Mouse (Mus musculus): Measurements from ENCODE around the gene Sdccag8. TPM values are rescaled to one million over a fixed set of nuclear protein-coding genes. Genes with fewer than 3 reads are reported as not detected.

Gene Sdccag8
- polyA plus RNA-seq (2014; fragmentation: Nextera tagmentation; extraction: Ambion mirVana) = 13.1 and 14.6 TPM in 2 replicates

DNA sequence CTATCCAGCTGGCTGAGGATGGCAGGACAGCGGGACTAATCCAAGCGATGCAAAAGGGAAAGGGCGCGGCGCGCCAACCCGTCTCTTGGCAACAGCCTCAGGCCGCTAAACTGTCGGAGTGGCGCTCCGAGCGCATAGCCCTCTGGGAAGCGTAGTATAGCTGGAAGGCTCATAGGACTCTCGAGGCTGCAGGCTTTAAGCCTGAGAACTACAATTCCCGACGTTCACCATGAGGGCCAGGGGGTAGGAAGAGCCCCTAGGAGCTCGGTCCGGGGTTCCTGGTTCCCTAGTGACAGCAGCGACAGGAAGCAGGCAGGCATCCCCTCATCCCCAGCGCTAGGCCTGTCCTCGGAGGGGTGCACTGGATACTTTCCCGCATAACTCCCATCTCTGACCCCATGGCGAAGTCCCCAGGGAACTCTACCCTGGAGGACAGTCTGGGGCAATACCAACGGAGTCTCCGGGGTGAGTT, at the start of gene Sdccag8:
Sdccag8 (plus strand) TSS at position 70 of the 472 bp plus-strand sequence.
- H3K4me2 ChIP-seq (ENCODE audit: low read depth, severe bottlenecking) = peak within 1 kb of the TSS; percentile 58
- under 1% methylated on average over 25 of the region's 25 CpGs for WGBS

DNA sequence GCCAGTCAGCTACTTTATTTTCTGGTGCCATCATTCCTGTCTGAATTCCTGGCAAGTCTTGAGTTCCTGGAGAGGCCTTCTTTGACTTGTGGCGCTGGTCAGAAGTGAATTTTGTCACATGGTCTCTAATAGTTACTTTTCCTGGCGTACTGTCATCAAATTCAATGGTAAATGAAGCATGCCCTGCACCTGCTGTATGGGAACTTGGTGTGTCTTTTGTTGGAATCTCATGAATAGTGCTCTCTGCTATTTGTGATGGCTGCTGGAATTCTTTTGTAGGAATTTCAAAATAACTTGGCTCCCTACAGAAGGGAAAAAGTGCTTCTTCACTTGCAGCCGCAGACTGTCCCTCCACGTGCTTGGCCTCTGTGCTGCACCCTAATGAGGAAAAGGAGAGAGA, 39.9 kb upstream of the Sdccag8 start:
- Histone ChIP-seq H3K4me2 (ENCODE audit: low read depth, severe bottlenecking) (no peak overlapping the region), H3K36me3 (ENCODE audit: control insufficient read depth, insufficient read depth, low read length) (peaks cover 4% of the 10 kb centered on the region), H3K4me3 (ENCODE audit: low read depth, low read length) (no peak overlapping the region), H3K9me3 (ENCODE audit: control insufficient read depth, low read length) (no peaks in the 10 kb centered on the region), H3K9ac (ENCODE audit: low read length) (no peak overlapping the region), H3K27ac (replicated peaks; ENCODE audit: low read depth, low read length) (no peak overlapping the region), H3K4me1 (ENCODE audit: control insufficient read depth, insufficient read depth, low read length) (no peaks in the 10 kb centered on the region), H3K27me3 (ENCODE audit: control insufficient read depth, insufficient read depth, low read length) (no peaks in the 10 kb centered on the region)
- no peak for ATAC-seq (ENCODE audit: insufficient number of reproducible peaks, low FRiP score, low TSS enrichment, low read depth)
- 92% methylated on average over 4 of the region's 4 CpGs for whole genome bisulfite sequencing
- DNase-seq (ENCODE audit: low spot score) = no peak

More for the DNA sequence above, at the start of gene Sdccag8:
- Histone ChIP-seq H3K36me3 (ENCODE audit: control insufficient read depth, insufficient read depth, low read length) (no peaks in the 10 kb centered on the region), H3K4me3 (ENCODE audit: low read depth, low read length) (peak within 1 kb of the TSS; percentile 91), H3K4me1 (ENCODE audit: control insufficient read depth, insufficient read depth, low read length) (peaks cover 4% of the 10 kb centered on the region; the same call in 1 of the 2 replicates), H3K9me3 (ENCODE audit: control insufficient read depth, low read length) (no peaks in the 10 kb centered on the region), H3K27ac (replicated peaks; ENCODE audit: low read depth, low read length) (peak within 1 kb of the TSS; percentile 94), H3K9ac (ENCODE audit: low read length) (peak within 1 kb of the TSS; percentile 93), H3K27me3 (ENCODE audit: control insufficient read depth, insufficient read depth, low read length) (no peaks in the 10 kb centered on the region)
- ATAC-seq (ENCODE audit: insufficient number of reproducible peaks, low FRiP score, low TSS enrichment, low read depth) (peak; percentile 94), DNase-seq (ENCODE audit: low spot score) (peak; percentile 88)

- no peak overlapping the region for H3K4me2 ChIP-seq (ENCODE audit: low read depth, severe bottlenecking)
- no peak overlapping the region for H3K9ac ChIP-seq (ENCODE audit: low read length)
- H3K4me1 ChIP-seq (ENCODE audit: control insufficient read depth, insufficient read depth, low read length) = no peaks in the 10 kb centered on the region
- H3K27ac ChIP-seq (replicated peaks; ENCODE audit: low read depth, low read length) = no peak overlapping the region
- H3K4me3 ChIP-seq (ENCODE audit: low read depth, low read length) = no peak overlapping the region
- DNase-seq (ENCODE audit: low spot score) (no peak), ATAC-seq (ENCODE audit: insufficient number of reproducible peaks, low FRiP score, low TSS enrichment, low read depth) (no peak)
- 92% methylated on average over 7 of the region's 7 CpGs for WGBS
- H3K36me3 ChIP-seq (ENCODE audit: control insufficient read depth, insufficient read depth, low read length) = no peaks in the 10 kb centered on the region
- H3K27me3 ChIP-seq (ENCODE audit: control insufficient read depth, insufficient read depth, low read length) = no peaks in the 10 kb centered on the region
- H3K9me3 ChIP-seq (ENCODE audit: control insufficient read depth, low read length) = no peaks in the 10 kb centered on the region
Measured at GRCm38 (mm10) chr1:176789326-176789725, 25.1 kb upstream of the Sdccag8 start.

DNA sequence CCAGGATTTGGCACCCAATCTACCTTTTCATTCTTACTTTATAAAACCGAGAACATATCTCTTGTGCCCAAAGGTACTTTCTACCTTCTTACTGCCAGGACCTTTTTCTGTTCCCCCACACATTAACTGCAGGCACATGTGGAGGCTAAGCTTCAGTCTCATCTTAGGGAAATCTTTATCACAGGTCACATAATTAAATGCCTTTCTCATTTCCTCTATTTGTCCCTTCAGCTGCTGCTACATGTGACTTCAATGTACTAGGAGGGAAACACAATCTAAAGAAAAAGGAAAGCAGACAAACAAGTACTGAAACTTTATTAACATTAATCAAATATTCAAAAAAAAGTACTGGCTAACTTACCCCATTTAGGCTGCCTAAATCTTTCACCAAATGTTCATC, 22.3 kb upstream of the Sdccag8 start:
- Histone ChIP-seq H3K4me2 (ENCODE audit: low read depth, severe bottlenecking) (no peak overlapping the region), H3K9me3 (ENCODE audit: control insufficient read depth, low read length) (no peaks in the 10 kb centered on the region), H3K4me3 (ENCODE audit: low read depth, low read length) (no peak overlapping the region), H3K36me3 (ENCODE audit: control insufficient read depth, insufficient read depth, low read length) (no peaks in the 10 kb centered on the region), H3K27ac (replicated peaks; ENCODE audit: low read depth, low read length) (no peak overlapping the region), H3K4me1 (ENCODE audit: control insufficient read depth, insufficient read depth, low read length) (no peaks in the 10 kb centered on the region), H3K9ac (ENCODE audit: low read length) (no peak overlapping the region), H3K27me3 (ENCODE audit: control insufficient read depth, insufficient read depth, low read length) (no peaks in the 10 kb centered on the region)
- 71% methylated on average over 1 of the region's 1 CpGs for WGBS
- DNase-seq (ENCODE audit: low spot score) = no peak
- ATAC-seq (ENCODE audit: insufficient number of reproducible peaks, low FRiP score, low TSS enrichment, low read depth) = no peak

GRCm38 (mm10) chr1:176798673-176799072, 15.8 kb upstream of the Sdccag8 start:
- no peak overlapping the region for H3K9ac ChIP-seq (ENCODE audit: low read length)
- H3K4me1 ChIP-seq (ENCODE audit: control insufficient read depth, insufficient read depth, low read length) = no peaks in the 10 kb centered on the region
- no peaks in the 10 kb centered on the region for H3K27me3 ChIP-seq (ENCODE audit: control insufficient read depth, insufficient read depth, low read length)
- H3K4me3 ChIP-seq (ENCODE audit: low read depth, low read length) = no peak overlapping the region
- ATAC-seq (ENCODE audit: insufficient number of reproducible peaks, low FRiP score, low TSS enrichment, low read depth) (no peak), DNase-seq (ENCODE audit: low spot score) (no peak)
- H3K27ac ChIP-seq (replicated peaks; ENCODE audit: low read depth, low read length) = no peak overlapping the region
- no peak overlapping the region for H3K4me2 ChIP-seq (ENCODE audit: low read depth, severe bottlenecking)
- H3K36me3 ChIP-seq (ENCODE audit: control insufficient read depth, insufficient read depth, low read length) = no peaks in the 10 kb centered on the region; the same call in 1 of the 2 replicates
- no peaks in the 10 kb centered on the region for H3K9me3 ChIP-seq (ENCODE audit: control insufficient read depth, low read length)

DNA sequence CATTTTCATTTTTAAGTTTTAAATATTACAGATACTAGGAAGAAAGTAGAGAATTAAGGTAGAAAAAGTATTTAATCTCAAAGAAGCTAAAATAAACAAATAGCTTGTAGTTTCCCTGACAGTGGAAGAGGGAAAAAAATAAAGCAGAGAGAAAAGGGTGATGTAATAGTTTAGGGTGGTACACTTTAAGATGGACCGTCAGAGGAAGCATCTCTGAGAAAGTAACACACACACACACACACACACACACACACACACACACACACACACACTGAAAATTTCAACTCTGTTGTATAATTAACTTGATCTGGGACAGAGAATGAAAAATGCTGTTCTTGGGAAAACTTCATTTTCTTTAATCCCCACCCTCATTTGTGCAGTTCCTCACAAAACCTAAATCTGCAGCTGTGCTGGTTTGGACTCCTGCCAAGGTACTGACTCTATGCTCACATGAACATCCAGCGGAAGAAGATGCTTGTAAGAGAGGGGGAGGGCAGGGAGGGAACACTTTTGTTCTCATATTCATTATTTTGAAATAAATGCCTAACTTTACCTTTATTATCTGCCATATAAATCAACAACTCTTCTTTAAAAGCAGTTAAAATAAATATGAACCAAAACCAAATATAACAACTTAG, 13.6 kb upstream of the Sdccag8 start:
- WGBS = 70% methylated on average over 2 of the region's 2 CpGs
- no peaks in the 10 kb centered on the region for H3K27me3 ChIP-seq (ENCODE audit: control insufficient read depth, insufficient read depth, low read length)
- no peak overlapping the region for H3K4me3 ChIP-seq (ENCODE audit: low read depth, low read length)
- no peaks in the 10 kb centered on the region; the same call in 1 of the 2 replicates for H3K36me3 ChIP-seq (ENCODE audit: control insufficient read depth, insufficient read depth, low read length)
- H3K27ac ChIP-seq (replicated peaks; ENCODE audit: low read depth, low read length) = no peak overlapping the region
- H3K4me2 ChIP-seq (ENCODE audit: low read depth, severe bottlenecking) = no peak overlapping the region
- H3K9me3 ChIP-seq (ENCODE audit: control insufficient read depth, low read length) = no peaks in the 10 kb centered on the region
- ATAC-seq (ENCODE audit: insufficient number of reproducible peaks, low FRiP score, low TSS enrichment, low read depth) = no peak
- DNase-seq (ENCODE audit: low spot score) = no peak
- no peak overlapping the region for H3K9ac ChIP-seq (ENCODE audit: low read length)
- H3K4me1 ChIP-seq (ENCODE audit: control insufficient read depth, insufficient read depth, low read length) = no peaks in the 10 kb centered on the region

- Histone ChIP-seq H3K9ac (ENCODE audit: low read length) (no peak overlapping the region), H3K4me3 (ENCODE audit: low read depth, low read length) (no peak overlapping the region), H3K36me3 (ENCODE audit: control insufficient read depth, insufficient read depth, low read length) (no peaks in the 10 kb centered on the region), H3K4me1 (ENCODE audit: control insufficient read depth, insufficient read depth, low read length) (peaks cover 4% of the 10 kb centered on the region; the same call in 1 of the 2 replicates), H3K27ac (replicated peaks; ENCODE audit: low read depth, low read length) (no peak overlapping the region), H3K27me3 (ENCODE audit: control insufficient read depth, insufficient read depth, low read length) (no peaks in the 10 kb centered on the region), H3K4me2 (ENCODE audit: low read depth, severe bottlenecking) (no peak overlapping the region), H3K9me3 (ENCODE audit: control insufficient read depth, low read length) (no peaks in the 10 kb centered on the region)
- DNase-seq (ENCODE audit: low spot score) = no peak
- ATAC-seq (ENCODE audit: insufficient number of reproducible peaks, low FRiP score, low TSS enrichment, low read depth) = no peak
Measured at GRCm38 (mm10) chr1:176810161-176810560, 4.3 kb upstream of the Sdccag8 start.

GRCm38 (mm10) chr1:176811892-176812291, 2.6 kb upstream of the Sdccag8 start:
- Histone ChIP-seq H3K4me3 (ENCODE audit: low read depth, low read length) (no peak overlapping the region), H3K27ac (replicated peaks; ENCODE audit: low read depth, low read length) (no peak overlapping the region), H3K4me1 (ENCODE audit: control insufficient read depth, insufficient read depth, low read length) (peaks cover 4% of the 10 kb centered on the region; the same call in 1 of the 2 replicates), H3K4me2 (ENCODE audit: low read depth, severe bottlenecking) (peak overlapping the region; percentile 52; the same call in 1 of the 2 replicates), H3K27me3 (ENCODE audit: control insufficient read depth, insufficient read depth, low read length) (no peaks in the 10 kb centered on the region), H3K9ac (ENCODE audit: low read length) (no peak overlapping the region), H3K9me3 (ENCODE audit: control insufficient read depth, low read length) (no peaks in the 10 kb centered on the region), H3K36me3 (ENCODE audit: control insufficient read depth, insufficient read depth, low read length) (no peaks in the 10 kb centered on the region)
- ATAC-seq (ENCODE audit: insufficient number of reproducible peaks, low FRiP score, low TSS enrichment, low read depth) (no peak), DNase-seq (ENCODE audit: low spot score) (no peak)
- WGBS = 86% methylated on average over 3 of the region's 3 CpGs

Data from limb, embryonic 11.5 days (tissue).